Mouse (Mus musculus) large intestine, adult 2 months (tissue): Measurements from ENCODE around the gene Asah2. TPM values are rescaled to one million over a fixed set of nuclear protein-coding genes. Genes with fewer than 3 reads are reported as not detected.
"Not testable (repeated sequence)": the region's sequence is repeated elsewhere in the genome, so short reads cannot be mapped to it uniquely, and the experiment has no call there.

Experiments
- DNase-seq: peaks from one replicate; pipeline ENCODE4 v3.0.0-alpha.2; 2012; ENCODE audit warnings: low read depth, low spot score
- WGBS: fragments of 180-500 bp; shearing (Covaris S2); methylation state at CpG from one replicate; pipeline ENCODE4 v1.1.7; 2018; 5-methylcytosine and 5-hydroxymethylcytosine counted together
- polyA plus RNA-seq: library from polyadenylated mRNA; depleted of rRNA; stranded (reverse); fragments of >200 nt; gene quantifications from 2 replicates; pipeline ENCODE4 v1.2.3, GENCODE M21; 2012

Asah2 gene
- polyA plus RNA-seq, 1 experiment, result 21.3 TPM

- 76% methylated on average over 2 of the region's 2 CpGs for WGBS
- DNase-seq, result no peak
Measured at GRCm38 (mm10) chr19:32106750-32107149, 1.3 kb downstream of the Asah2 start.

DNA sequence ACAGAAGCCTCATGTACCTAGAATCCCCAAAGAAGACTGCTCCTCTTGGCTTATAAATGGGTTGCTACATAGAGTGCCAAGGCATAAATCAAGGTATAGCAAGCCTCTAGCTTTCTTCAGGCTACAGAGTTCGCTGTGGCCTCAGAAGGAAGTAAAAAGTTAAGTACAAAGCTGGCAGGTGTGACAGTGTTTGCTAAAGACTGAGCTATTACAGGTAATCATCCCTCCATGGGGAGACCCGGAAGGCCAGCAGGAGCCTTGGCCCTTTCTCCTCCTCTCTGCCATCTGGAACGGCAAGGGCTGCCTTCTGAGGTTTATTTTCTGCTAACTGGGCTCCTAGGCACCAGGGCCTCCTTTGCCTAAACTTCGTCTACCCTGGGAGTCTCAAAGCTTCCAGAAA lies 3.8 kb downstream of the Asah2 start:
- DNase-seq, result no peak
- WGBS, result 31% methylated on average over 4 of the region's 4 CpGs

DNA sequence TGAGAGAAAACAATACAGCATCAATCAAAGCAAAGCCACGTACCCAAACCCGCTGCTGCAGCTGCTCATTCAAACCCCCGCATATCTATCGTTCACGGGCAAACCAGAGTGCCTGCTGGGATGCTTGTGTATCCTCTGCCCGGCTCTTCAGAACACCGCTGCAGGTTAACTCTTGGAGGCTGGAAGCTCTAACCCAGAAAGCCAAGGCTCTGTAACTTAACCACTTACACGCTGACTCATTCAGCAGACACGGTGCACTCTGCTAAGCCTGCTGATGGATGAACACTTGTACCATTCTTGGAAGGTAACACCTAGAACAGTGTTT lies 5.1 kb downstream of the Asah2 start:
- WGBS, result 60% methylated on average over 9 of the region's 9 CpGs
- DNase-seq, result no peak

GRCm38 (mm10) chr19:32102294-32102975 lies 5.6 kb downstream of the Asah2 start:
- no peak for DNase-seq
- WGBS, result 78% methylated on average over 18 of the region's 18 CpGs

- 67% methylated on average over 3 of the region's 3 CpGs for WGBS
- no peak for DNase-seq
Measured at GRCm38 (mm10) chr19:32098582-32098981, 9.4 kb downstream of the Asah2 start.

GRCm38 (mm10) chr19:32092358-32092757 lies 15.7 kb downstream of the Asah2 start:
- WGBS, result 57% methylated on average over 4 of the region's 4 CpGs
- no peak for DNase-seq

DNA sequence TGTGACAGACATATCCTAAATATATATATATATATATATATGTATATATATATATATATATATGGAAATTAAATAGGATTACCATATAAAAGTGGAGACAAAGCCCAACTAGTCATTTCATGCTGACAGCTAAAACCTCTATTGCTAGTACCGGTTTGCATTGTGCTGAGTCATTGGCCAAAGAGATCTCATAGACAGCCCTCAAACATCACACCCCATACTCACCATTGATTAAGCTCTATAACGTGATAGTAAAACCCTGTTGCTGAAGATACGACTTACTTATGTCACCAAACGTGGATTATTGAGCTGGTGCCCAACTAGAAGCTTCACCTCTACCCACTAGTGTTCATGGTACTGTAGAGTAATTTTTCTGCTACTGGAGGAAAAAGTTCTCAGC lies 17.2 kb downstream of the Asah2 start:
- DNase-seq, result no peak
- WGBS, result 79% methylated on average over 4 of the region's 4 CpGs

DNA sequence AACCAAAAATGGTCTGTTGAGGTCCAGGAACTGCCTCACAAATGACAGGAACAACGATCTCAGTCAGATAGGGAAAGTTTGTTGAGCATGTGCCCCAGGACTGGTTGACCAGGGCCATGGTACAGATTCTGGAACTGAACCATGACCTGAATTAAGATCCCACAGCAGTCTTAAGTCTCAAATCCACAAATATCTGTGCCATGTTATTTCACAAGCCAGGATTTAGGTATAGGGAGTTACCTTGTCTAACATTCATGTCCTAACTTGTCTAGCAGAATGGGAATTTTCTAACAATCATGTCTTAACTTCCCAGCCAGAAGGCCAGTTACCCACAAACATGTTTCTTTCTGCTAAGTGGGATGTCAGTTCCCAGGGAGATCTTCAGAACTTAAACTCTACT lies 19.4 kb downstream of the Asah2 start:
- 67% methylated on average over 1 of the region's 1 CpGs for WGBS
- DNase-seq, result no peak

GRCm38 (mm10) chr19:32087736-32088470 lies 20.1 kb downstream of the Asah2 start:
- no peak for DNase-seq
- WGBS, result 63% methylated on average over 6 of the region's 6 CpGs

- 98% methylated on average over 1 of the region's 1 CpGs for WGBS
- not testable (repeated sequence) for DNase-seq
Measured at GRCm38 (mm10) chr19:32084813-32085212, 23.2 kb downstream of the Asah2 start.

- no peak for DNase-seq
- WGBS, result 70% methylated on average over 2 of the region's 2 CpGs
Measured at GRCm38 (mm10) chr19:32070340-32070739, 37.7 kb downstream of the Asah2 start.

- DNase-seq, result no peak
- WGBS, result 40% methylated on average over 2 of the region's 2 CpGs
Measured at GRCm38 (mm10) chr19:32069598-32069997, 38.4 kb downstream of the Asah2 start.

GRCm38 (mm10) chr19:32067669-32068068 lies 40.3 kb downstream of the Asah2 start:
- WGBS, result 89% methylated on average over 4 of the region's 4 CpGs
- DNase-seq, result no peak

DNA sequence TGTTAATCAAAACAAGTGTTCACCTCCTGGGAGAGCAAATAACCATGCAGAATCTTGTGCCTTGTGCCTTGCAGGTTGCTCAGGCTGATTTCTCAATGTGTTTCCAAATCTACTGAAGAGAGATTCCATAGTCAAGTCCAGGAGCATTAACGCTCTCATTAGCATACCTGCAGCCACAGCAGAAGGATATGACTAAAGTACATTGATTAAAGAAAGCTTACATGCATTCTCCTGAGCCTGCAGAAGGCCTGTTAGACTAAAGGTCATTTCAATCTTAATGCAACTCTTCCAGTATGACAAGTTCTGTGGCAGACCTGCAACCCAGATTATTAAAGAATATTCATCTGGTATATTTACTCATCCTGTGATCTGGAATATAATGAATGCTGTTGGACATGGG lies 46.7 kb downstream of the Asah2 start:
- no peak for DNase-seq
- 76% methylated on average over 1 of the region's 1 CpGs for whole genome bisulfite sequencing

GRCm38 (mm10) chr19:32056252-32056651 lies 51.8 kb downstream of the Asah2 start:
- WGBS, result 92% methylated on average over 1 of the region's 1 CpGs
- no peak for DNase-seq

DNA sequence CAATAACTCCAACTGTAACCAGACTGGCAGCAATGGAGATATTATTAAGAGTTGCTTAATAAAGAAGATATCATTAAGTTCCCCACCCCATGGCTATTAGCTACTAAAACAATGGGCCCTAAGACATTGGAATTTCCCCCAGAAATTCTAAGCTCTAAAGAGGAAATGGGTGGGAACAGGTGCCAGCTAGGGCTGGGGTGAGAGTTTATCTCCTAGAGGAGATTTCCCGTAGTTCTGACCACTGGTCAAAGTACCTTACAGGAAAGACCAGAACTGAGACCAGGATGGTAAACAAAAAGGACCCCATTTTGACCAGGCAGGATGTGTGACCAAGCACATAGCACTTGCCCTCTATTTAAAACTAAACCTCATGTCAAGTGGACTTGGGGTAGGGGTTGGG lies 52.3 kb downstream of the Asah2 start:
- DNase-seq, result no peak
- WGBS, result 76% methylated on average over 1 of the region's 1 CpGs

DNA sequence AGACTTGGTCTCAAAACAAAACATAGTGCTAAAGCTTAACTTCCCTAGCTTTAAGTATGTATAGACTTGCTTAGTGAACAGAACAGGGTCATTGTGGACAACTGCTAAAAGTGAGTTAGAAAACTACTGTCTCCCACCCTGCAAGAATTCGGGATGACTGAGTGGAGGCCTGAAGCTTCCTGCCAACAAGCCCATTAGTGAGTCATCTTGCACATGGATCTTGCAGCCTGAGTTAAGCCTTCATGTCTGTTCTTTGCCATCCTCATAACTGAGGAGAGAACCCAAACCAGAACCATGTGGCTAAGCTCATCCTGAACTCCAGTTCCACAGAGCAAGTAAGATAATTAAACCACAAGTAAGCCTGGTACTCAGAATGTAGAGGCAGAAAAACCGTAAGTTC lies 56.8 kb downstream of the Asah2 start:
- WGBS, result 88% methylated on average over 2 of the region's 2 CpGs
- no peak for DNase-seq

DNA sequence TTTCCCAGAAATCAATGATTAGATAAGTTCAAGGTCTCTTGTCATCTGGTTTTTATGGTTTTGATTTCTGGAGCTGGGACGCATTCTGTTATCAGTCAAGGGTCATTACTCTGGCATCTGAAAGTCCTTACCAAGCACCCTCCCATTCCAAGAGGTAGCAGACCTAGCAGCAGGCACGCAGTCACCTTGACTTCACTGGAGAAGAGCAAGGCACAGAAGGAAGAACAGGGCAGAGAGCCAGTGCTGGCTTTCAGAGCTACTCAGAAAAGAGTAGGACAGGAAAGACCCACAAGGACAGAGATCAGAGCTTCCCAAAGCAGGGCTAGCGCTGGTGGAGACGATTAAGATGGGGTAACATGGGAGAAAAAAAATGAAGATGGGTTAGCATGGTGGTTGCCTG lies 75.1 kb downstream of the Asah2 start:
- WGBS, result 72% methylated on average over 4 of the region's 4 CpGs

DNA sequence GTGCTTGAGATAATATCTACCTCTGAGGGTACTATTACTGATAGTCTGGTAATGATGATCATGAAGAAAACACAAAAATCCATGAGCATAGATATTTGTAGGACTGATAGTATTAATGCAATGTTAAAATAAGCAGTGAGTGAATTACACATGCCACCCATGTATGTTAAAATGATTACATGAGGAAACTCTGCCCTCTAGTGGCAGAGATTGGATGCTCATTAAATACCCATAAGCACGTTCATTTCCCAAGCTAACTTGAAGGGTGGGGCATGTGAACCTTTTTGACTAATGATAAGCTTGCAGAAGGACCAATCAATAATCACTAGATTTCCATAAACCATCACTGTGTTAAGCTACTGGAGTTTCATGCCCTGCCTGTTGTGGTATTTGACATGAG lies 77.6 kb downstream of the Asah2 start:
- peak; percentile 37 for DNase-seq
- WGBS, result 0% methylated on average over 1 of the region's 1 CpGs

More for the DNA sequence above, 75.1 kb downstream of the Asah2 start:
- DNase-seq, result no peak

GRCm38 (mm10) chr19:32025443-32025842 lies 82.6 kb downstream of the Asah2 start:
- whole genome bisulfite sequencing, result 92% methylated on average over 3 of the region's 3 CpGs
- DNase-seq, result no peak

DNA sequence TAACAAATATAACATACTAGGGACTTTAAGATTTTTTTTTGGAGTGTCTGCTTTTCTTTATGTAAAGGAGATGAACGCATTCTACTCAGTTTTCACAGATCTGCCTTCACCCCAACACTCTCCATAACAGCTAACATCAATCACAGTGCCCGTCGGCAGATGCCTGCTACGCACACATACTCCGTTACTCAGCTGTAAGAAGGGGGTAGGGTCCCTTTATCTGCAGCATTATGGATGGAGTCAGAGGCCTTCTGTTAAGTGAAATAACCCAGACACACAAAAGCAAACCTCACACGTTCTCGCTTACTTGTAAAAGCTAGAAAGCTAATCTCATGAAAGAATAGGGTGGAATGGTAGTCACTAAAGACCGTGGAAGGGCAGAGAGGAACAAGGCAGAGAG lies 88.3 kb downstream of the Asah2 start:
- no peak for DNase-seq
- 93% methylated on average over 8 of the region's 8 CpGs for WGBS
